Mouse (Mus musculus): ENCODE measurements around the gene Kdm8. TPM values are rescaled to one million over a fixed set of nuclear protein-coding genes. Genes with fewer than 3 reads are reported as not detected.

Kdm8 gene
- polyA plus RNA-seq, 1 experiment from 2014 or later = 10.7 TPM

DNA sequence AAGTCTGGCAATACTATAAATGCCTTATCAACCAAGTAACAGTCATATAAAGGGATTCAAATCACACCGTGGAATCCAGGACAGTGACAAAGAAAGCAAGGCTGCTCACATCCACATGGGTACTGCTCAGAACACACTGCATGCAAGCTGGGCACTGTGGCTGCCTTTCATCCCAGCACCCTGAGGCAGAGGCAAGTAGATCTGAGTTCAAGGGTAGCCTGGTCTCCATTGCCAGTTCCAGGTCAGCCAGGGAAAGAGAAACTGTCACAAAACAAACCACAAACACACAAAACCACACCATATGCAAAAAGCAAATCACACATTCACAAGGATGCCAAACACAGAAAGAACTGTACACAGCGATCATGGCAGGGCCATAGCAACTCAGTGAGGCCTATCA is 45.2 kb downstream of the Kdm8 start:
- no peak for ATAC-seq (ENCODE audit: low FRiP score)
- WGBS = 95% methylated on average over 2 of the region's 2 CpGs

DNA sequence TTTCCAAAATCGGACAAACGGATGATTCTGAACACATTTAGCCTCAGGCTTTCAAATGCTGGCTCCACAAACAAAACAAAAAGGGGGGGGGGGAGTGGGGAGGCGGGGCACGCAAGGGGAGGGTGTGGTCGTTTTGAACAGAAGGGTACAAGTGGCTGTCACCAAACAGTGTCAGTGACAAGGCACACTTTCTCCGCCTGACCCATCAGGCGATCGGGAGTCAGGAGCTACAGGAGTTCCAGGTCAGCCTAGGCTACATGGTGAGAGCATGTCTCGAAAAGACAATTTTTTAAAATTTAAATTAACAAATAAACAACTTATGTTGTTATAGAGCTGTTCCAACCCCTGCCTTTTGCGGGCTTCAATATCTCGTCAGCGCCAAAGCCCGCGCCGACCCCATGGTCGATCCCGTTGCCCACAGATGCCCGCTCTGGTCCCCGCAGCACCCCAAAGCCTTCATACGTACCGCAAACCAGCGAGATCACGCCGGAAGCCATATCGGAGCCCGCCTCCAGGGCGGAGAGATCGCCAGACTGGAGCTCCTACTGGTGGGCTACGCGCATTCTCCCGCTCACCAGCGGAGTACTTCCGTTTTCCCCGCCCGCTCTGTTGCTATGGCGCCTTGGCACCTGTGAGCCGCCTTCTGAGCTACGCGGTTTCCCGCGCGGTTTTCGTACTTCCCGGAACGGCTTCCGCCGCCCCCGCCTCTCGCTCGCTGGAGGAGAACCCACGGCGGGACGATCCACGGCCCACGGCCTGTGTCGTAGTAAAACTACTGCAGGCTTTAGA is 46.7 kb downstream of the Kdm8 start, which contains the start of gene Nsmce1:
TSS of gene Nsmce1 (minus strand) at position 650 of the 789 bp plus-strand sequence.
- Histone ChIP-seq H3K4me3 (peak within 1 kb of the TSS; percentile 49), H3K4me2 (replicated peaks) (peak within 1 kb of the TSS; percentile 72), H3K9me3 (replicated peaks) (no peaks in the 10 kb centered on the region), H3K4me1 (peaks cover 17% of the 10 kb centered on the region), H3K27me3 (no peaks in the 10 kb centered on the region; the same call in 1 of the 2 replicates), H3K27ac (peak within 1 kb of the TSS; percentile 69), H3K9ac (peak within 1 kb of the TSS; percentile 59), H3K36me3 (peaks cover 2% of the 10 kb centered on the region; the same call in 1 of the 2 replicates)
- peak; percentile 99 for ATAC-seq (ENCODE audit: low FRiP score)
- WGBS = under 1% methylated on average over 55 of the region's 56 CpGs

More for the DNA sequence above, 45.2 kb downstream of the Kdm8 start:
- no peaks in the 10 kb centered on the region for H3K9me3 ChIP-seq (replicated peaks)
- H3K27me3 ChIP-seq = no peaks in the 10 kb centered on the region; the same call in 1 of the 2 replicates
- H3K9ac ChIP-seq = no peak overlapping the region; the same call in 1 of the 2 replicates
- H3K27ac ChIP-seq = no peak overlapping the region
- H3K36me3 ChIP-seq = peaks cover 12% of the 10 kb centered on the region
- peaks cover 17% of the 10 kb centered on the region for H3K4me1 ChIP-seq
- no peak overlapping the region for H3K4me2 ChIP-seq (replicated peaks)
- no peak overlapping the region for H3K4me3 ChIP-seq

DNA sequence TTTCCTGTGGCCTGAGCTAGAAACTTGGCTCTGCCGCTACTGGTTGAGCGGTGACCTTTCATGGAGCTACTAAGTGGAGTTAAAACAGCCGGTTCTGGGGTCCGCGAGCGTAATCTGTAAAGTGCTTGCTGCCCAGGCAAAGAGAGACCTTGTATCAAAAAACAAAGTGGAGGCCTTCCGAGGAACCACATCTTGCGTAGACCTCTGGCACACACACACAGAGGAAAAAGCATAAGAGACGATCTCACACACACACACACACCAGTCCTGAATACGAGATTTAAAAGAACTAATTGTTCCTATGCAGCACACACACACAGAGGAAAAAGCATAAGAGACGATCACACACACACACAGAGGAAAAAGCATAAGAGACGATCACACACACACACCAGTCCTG is 47.3 kb downstream of the Kdm8 start:
- H3K4me1 ChIP-seq = peaks cover 17% of the 10 kb centered on the region
- WGBS = 26% methylated on average over 12 of the region's 12 CpGs
- peak overlapping the region; percentile 69 for H3K27ac ChIP-seq
- H3K4me3 ChIP-seq = peak overlapping the region; percentile 49
- no peaks in the 10 kb centered on the region; the same call in 1 of the 2 replicates for H3K27me3 ChIP-seq
- no peaks in the 10 kb centered on the region for H3K36me3 ChIP-seq
- H3K9ac ChIP-seq = peak overlapping the region; percentile 59
- ATAC-seq (ENCODE audit: low FRiP score) = peak; percentile 62
- H3K9me3 ChIP-seq (replicated peaks) = no peaks in the 10 kb centered on the region
- peak overlapping the region; percentile 72 for H3K4me2 ChIP-seq (replicated peaks)

DNA sequence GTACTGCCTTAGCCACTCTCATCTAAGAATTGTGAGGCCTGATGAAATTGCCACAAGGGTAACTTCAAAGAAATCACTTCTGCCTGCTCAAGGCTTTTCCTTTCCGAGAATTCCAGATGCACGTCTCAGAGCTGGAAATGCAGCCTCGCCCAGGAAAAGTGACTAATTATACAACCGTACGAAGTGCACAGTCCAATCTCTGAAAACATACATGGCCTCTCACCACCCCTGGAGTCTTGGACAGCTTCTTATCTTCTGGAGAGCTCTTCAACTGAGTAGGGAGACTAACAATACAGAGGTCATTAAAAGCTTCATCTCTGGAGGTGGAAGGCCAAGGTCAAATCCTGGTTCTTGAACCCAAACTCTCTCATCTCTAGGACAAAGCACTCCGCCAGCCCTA is 48.1 kb downstream of the Kdm8 start:
- Histone ChIP-seq H3K9me3 (replicated peaks) (no peaks in the 10 kb centered on the region), H3K4me1 (peaks cover 17% of the 10 kb centered on the region), H3K27me3 (no peaks in the 10 kb centered on the region; the same call in 1 of the 2 replicates), H3K36me3 (no peaks in the 10 kb centered on the region), H3K4me2 (replicated peaks) (no peak overlapping the region), H3K27ac (no peak overlapping the region), H3K4me3 (no peak overlapping the region), H3K9ac (no peak overlapping the region)
- no peak for ATAC-seq (ENCODE audit: low FRiP score)
- WGBS = 89% methylated on average over 6 of the region's 6 CpGs

DNA sequence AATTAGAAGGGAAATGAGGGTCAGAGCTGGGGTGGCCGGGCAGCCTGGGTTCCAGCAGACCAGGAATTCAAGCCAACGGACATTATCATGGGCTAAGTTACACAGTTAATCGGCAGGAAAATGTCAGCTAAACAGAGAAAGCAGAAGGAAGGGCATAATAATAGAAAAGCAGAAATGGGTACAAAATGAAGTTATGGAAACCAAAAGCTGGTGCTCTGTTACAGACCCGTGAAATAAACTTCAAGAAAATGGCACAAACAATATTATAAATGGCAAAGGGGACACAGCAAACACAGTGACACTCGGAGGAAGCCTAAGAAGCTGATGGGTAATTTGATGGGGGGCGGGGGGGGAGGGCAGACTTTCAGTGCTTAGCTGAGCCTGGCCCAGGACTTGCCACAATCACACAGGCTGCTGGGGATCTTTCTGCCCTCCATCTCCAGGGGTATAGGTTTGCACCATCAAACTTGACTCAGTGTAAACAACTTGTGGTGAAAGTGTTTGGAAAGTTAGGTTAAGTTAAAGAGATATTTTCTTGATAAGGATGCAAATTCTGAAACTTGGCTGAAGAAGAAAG is 51.5 kb downstream of the Kdm8 start:
- no peak overlapping the region for H3K27ac ChIP-seq
- H3K4me3 ChIP-seq = no peak overlapping the region
- H3K9ac ChIP-seq = no peak overlapping the region
- H3K4me1 ChIP-seq = peaks cover 10% of the 10 kb centered on the region
- H3K4me2 ChIP-seq (replicated peaks) = no peak overlapping the region
- 79% methylated on average over 6 of the region's 6 CpGs for WGBS
- H3K36me3 ChIP-seq = no peaks in the 10 kb centered on the region
- no peak for ATAC-seq (ENCODE audit: low FRiP score)
- no peaks in the 10 kb centered on the region for H3K9me3 ChIP-seq (replicated peaks)
- no peaks in the 10 kb centered on the region; the same call in 1 of the 2 replicates for H3K27me3 ChIP-seq

DNA sequence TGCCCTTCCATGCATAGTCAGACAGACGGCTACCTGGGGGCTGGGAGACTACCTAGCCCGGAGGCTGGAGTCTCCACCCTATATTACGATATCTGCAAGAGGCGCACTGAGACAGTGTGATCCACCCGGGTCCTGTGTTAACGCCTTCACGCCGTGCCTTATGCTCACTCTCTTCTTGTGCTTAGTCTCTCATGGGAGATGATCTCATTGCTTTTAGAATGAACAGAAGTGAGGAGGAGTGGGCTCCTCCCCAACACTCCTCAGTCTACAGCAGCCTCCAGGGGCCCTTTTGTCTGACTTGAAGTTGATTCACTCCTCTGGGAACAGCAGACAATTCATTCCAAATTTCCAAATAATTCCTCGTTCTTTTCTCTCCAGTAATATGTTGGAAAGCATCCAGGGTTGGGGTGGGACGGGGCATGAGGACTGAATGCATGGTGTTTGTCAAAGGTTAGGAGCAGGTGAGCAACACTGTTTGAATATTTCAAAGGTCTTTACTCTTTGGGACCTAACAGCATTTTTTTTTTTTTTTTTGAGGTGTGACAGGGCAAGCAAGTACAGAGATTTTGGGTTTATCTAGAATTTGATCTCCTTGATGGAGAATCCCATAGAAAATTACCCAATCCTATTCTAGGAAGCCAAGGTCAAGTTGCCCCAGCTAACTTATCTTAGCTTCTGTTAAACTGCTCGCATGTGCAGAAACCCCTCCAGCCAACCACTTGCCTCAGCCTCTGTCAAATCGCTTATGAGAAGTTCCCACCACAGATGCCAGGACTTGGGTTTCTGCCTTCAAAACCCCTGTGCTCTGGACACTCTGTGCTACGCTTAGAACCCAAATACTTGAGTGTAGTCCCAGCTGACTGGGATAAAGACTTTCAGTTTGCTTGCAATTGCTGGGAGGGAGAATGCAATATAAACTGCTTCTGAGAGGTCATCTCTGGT is 55.7 kb downstream of the Kdm8 start:
- 80% methylated on average over 13 of the region's 13 CpGs for WGBS
- Histone ChIP-seq H3K27ac (no peak overlapping the region), H3K4me1 (peaks cover 4% of the 10 kb centered on the region; the same call in 1 of the 2 replicates)

DNA sequence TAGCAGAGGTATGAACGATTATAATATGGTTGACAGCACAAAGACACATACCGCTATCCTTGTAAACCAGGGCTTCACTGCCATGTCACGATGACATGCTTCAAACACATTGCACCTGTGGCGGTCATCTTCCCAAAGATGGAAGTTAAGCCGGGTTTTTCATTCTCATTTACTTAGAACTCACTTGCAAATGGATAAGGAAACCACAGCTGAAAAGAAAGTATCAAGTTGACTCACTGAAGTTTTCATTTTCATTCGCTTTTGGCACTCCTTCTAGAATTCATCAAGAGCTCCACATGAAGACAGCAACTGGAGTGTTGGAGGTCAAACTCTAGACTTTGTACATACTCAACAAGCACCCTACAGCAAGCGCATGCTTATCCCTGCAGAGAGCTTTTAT is 56.4 kb downstream of the Kdm8 start:
- 92% methylated on average over 7 of the region's 7 CpGs for WGBS
- Histone ChIP-seq H3K4me1 (peaks cover 4% of the 10 kb centered on the region; the same call in 1 of the 2 replicates), H3K27me3 (no peaks in the 10 kb centered on the region), H3K4me3 (no peak overlapping the region), H3K4me2 (replicated peaks) (no peak overlapping the region), H3K9me3 (replicated peaks) (no peaks in the 10 kb centered on the region), H3K9ac (no peak overlapping the region), H3K27ac (no peak overlapping the region), H3K36me3 (no peaks in the 10 kb centered on the region)
- no peak for ATAC-seq (ENCODE audit: low FRiP score)

More for the DNA sequence above, 55.7 kb downstream of the Kdm8 start:
- Histone ChIP-seq H3K4me2 (replicated peaks) (no peak overlapping the region), H3K36me3 (no peaks in the 10 kb centered on the region), H3K4me3 (no peak overlapping the region), H3K27me3 (no peaks in the 10 kb centered on the region), H3K9ac (no peak overlapping the region), H3K9me3 (replicated peaks) (no peaks in the 10 kb centered on the region)
- ATAC-seq (ENCODE audit: low FRiP score) = no peak

DNA sequence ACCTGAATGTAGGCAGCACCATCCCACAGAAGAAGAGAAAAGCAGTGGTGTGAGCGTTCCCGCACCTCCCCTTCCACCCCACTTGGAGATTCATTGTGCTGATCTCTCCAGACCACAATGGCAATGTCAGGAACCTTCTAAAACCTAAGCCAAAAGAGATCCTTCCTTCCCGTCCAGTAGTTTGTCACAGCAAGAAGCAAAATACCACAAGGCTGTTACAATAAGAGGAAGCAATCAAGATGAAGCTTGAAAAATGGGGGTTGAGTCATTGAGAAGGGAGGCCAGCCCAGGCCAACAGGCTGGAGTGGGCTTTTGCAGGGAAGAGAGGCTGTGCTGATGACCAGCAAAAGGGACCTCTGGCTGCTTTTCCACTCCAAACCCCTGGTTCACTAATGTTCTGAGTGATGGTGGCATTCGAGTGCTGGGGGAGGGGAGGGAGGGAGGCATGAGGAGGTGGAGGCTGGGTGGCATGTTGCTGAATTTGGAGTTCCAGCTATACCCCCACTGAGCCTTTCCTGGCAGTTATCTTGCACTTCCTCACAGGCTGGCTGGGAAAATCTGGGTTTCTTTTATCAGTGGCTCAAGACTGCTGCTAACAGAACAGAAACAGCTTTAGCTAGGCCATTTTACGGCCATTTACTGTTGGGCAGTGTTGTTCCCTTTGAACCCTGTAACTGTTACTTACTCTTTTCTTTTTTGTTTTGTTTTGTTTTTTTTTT is 59.1 kb downstream of the Kdm8 start:
- H3K4me2 ChIP-seq (replicated peaks) = no peak overlapping the region
- H3K9ac ChIP-seq = no peak overlapping the region
- no peaks in the 10 kb centered on the region for H3K27me3 ChIP-seq
- peaks cover 4% of the 10 kb centered on the region; the same call in 1 of the 2 replicates for H3K4me1 ChIP-seq
- no peaks in the 10 kb centered on the region for H3K9me3 ChIP-seq (replicated peaks)
- no peak overlapping the region for H3K4me3 ChIP-seq
- no peak overlapping the region for H3K27ac ChIP-seq
- H3K36me3 ChIP-seq = no peaks in the 10 kb centered on the region
- no peak for ATAC-seq (ENCODE audit: low FRiP score)
- 81% methylated on average over 5 of the region's 5 CpGs for WGBS

DNA sequence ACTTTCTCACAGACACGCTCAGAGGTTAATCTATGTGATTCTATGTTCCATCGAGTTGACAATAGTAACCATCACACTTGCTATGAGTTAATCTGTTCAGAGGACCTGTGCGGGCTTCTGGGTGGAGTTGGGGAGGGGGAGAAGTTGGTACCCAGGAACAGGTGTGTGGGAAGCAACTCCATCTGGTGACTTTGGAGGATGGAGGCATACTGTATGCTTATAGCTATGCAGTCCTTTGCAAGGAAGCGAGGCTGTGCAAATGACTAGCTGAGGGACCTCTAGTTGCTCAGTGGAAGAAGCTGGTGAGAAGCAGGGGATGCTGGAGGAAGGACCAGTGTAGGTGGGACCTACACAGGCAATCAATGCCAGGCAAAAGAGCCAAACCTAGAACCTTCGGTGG is 60.1 kb downstream of the Kdm8 start:
- no peak overlapping the region for H3K4me2 ChIP-seq (replicated peaks)
- WGBS = 92% methylated on average over 5 of the region's 5 CpGs
- no peaks in the 10 kb centered on the region for H3K36me3 ChIP-seq
- no peak overlapping the region for H3K9ac ChIP-seq
- H3K9me3 ChIP-seq (replicated peaks) = no peaks in the 10 kb centered on the region
- peaks cover 4% of the 10 kb centered on the region; the same call in 1 of the 2 replicates for H3K4me1 ChIP-seq
- H3K27ac ChIP-seq = no peak overlapping the region
- H3K27me3 ChIP-seq = no peaks in the 10 kb centered on the region
- no peak for ATAC-seq (ENCODE audit: low FRiP score)
- no peak overlapping the region for H3K4me3 ChIP-seq

DNA sequence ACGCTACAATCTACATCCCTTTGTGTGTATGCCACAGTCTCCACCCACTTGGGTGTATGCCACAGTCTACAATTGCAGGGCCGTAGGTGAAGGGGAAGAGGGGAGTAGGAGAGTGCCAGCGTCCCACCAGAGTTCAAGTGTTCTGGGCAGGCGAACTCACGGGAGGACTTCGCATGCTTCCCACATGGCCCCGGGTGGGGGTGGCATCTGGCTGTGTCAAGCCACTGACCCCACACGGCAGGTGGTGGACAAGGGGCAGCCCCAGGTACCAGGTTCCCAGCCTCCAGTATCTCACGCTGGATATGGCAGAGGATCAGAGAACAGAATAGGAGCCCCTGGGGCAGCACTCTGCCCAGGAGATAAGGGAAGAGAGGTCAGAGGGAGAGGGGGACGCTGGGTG is 61.1 kb downstream of the Kdm8 start:
- H3K27ac ChIP-seq = no peak overlapping the region
- H3K4me2 ChIP-seq (replicated peaks) = no peak overlapping the region
- H3K4me1 ChIP-seq = no peaks in the 10 kb centered on the region
- no peaks in the 10 kb centered on the region for H3K27me3 ChIP-seq
- no peak overlapping the region for H3K4me3 ChIP-seq
- H3K36me3 ChIP-seq = no peaks in the 10 kb centered on the region
- WGBS = 85% methylated on average over 10 of the region's 10 CpGs
- ATAC-seq (ENCODE audit: low FRiP score) = no peak
- H3K9me3 ChIP-seq (replicated peaks) = no peaks in the 10 kb centered on the region
- H3K9ac ChIP-seq = no peak overlapping the region

DNA sequence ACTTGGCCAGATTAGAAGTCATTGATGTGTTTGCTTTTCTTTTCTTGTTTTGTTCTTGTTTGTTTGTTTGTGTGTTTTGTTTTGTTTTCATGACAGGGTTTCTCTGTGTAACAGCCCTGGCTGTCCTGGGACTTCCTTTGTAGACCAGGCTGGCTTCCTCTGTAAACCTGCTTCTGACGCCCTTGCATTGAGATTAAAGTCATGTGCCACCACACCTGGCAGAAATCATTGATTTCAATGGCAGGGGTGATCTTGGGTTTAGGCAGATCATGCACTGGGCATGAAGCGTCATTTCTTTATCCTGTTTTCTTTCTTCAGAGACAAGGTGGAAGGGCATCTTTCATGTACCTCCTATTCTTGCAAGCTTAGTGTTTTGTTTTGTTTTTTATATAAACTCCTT is 62.8 kb downstream of the Kdm8 start:
- Histone ChIP-seq H3K36me3 (no peaks in the 10 kb centered on the region), H3K27me3 (no peaks in the 10 kb centered on the region), H3K4me1 (no peaks in the 10 kb centered on the region), H3K9ac (no peak overlapping the region), H3K4me3 (no peak overlapping the region), H3K4me2 (replicated peaks) (no peak overlapping the region), H3K27ac (no peak overlapping the region), H3K9me3 (replicated peaks) (no peaks in the 10 kb centered on the region)
- WGBS = 90% methylated on average over 2 of the region's 2 CpGs
- no peak for ATAC-seq (ENCODE audit: low FRiP score)
